ENCODE assay signal across 8 mouse cellular contexts in the genomic region with DNA sequence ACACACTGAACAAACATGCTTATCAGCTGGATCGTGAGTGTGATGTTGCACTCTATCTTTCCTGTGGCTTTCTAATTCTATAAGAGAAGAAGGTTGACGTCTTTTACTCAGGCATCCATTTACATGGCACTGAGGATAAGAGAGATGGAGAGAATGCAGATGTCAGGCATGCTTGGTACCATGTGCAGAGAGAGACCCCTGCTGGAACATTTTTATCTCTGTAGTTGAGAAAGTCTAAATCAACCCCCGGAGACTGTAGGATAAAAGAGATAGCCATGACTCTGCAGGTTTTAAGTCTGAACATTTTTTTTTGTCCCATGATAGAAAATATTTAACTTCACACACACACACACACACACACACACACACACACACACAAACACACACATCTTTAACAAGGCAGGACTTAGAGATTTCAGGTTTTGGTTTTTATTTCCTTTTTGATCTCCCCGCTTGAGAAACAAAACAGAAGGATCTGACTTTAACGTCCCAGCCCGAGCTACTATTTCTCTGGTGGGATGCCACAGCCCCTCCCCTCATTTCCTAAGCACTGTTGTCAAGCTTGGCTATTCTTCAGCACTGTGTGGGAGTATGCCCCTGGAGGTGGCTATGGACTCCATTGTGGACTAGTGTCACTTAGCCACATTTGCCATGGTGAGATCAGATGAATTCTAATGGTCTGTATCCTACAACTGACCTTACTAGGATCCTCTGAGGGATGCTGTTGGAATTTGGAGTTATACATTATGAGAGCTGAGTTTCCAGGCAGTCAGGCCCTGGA. TPM values are rescaled to one million over a fixed set of nuclear protein-coding genes. Genes with fewer than 3 reads are reported as not detected.
A peak's percentile ranks its signal among the peaks of the same experiment; 100 is the strongest.
DNase-seq lines count a peak whose midpoint lies in the region; ATAC-seq and TF ChIP-seq lines count a peak whose summit lies in the region.

No protein-coding gene starts in this region.

- H3K27ac ChIP-seq in gastrocnemius, adult 2 months, result no peak overlapping the region

- peak; percentile 96 for ATAC-seq in megakaryocyte-erythroid progenitor cell, adult 5-6 weeks (replicated peaks; ENCODE audit: low FRiP score, low TSS enrichment, poor library complexity, severe bottlenecking)

- intact Hi-C loops in gastrocnemius, adult 2 months (cut with DNase I), result loop anchor here (10.0 kb wide), 1 partner anchor 399 kb away; no protein-coding TSS in a partner anchor
- intact Hi-C loops in gastrocnemius, postnatal 36 days (cut with DNase I), result loop anchor here (5.0 kb wide), 2 partner anchors 77 to 397 kb away; a partner anchor contains a TSS

- no peak overlapping the region for H3K4me3 ChIP-seq in gastrocnemius, adult 2 months

- peak; percentile 24 for DNase-seq in gastrocnemius, adult 2 months
- no peak for DNase-seq in gastrocnemius, postnatal 36 days
- DNase-seq in T-cell, adult 2 months (ENCODE audit: low spot score), result peak; percentile 52
- peak; percentile 26 for DNase-seq in embryo, embryonic 11.5 days (ENCODE audit: low read depth, low spot score)
- peak; percentile 51 for DNase-seq in heart, postnatal 4 days
- DNase-seq in layer of hippocampus, adult 9-10 months (ENCODE audit: low spot score), result peak; percentile 77
- DNase-seq in thymus, postnatal 14 days, result peak; percentile 68

- TF ChIP-seq CTCF in gastrocnemius, adult 2 months (IDR thresholded peaks at IDR 0.05), result peak; percentile 78

RNA-seq across cellular contexts. Expression of a gene that starts 55.6 kb away (rescaled TPM):
- total RNA-seq in gastrocnemius, adult 2 months (2021), result 1 to 10 TPM; 2.0 TPM
- total RNA-seq in gastrocnemius, postnatal 36 days (2021), result 1 to 10 TPM; 2.7 to 2.9 TPM
- total RNA-seq in heart, postnatal 4 days (2021), result 1 to 10 TPM; 2.6 to 2.7 TPM
- 3.0 and 5.7 TPM in 2 replicates for total RNA-seq in megakaryocyte-erythroid progenitor cell, adult 5-6 weeks (2014; fragmentation: Nextera tagmentation)
- 2.9 and 6.1 TPM in 2 replicates for total RNA-seq in megakaryocyte-erythroid progenitor cell, adult 5-6 weeks (2017)

Comparison
In these comparisons a context has a peak if more than half of its experiments do, and no peak if none do; other contexts are left out.
1. DNase-seq: peak in gastrocnemius, adult 2 months (single experiment), T-cell, adult 2 months (single experiment), embryo, embryonic 11.5 days (single experiment), heart, postnatal 4 days (single experiment), layer of hippocampus, adult 9-10 months (single experiment) and thymus, postnatal 14 days (single experiment); none in gastrocnemius, postnatal 36 days (0 of 2).